Mouse (Mus musculus): Measurements from ENCODE around the gene Cd55b. TPM values are rescaled to one million over a fixed set of nuclear protein-coding genes. Genes with fewer than 3 reads are reported as not detected.
A peak's percentile ranks its signal among the peaks of the same experiment; 100 is the strongest.
"Not testable (repeated sequence)": the region's sequence is repeated elsewhere in the genome, so short reads cannot be mapped to it uniquely, and the experiment has no call there.

The Cd55b gene
- 0.54 TPM in 1 of 2 replicates, not detected in the other for polyA plus RNA-seq (2014; fragmentation: Nextera tagmentation; extraction: Ambion mirVana)

DNA sequence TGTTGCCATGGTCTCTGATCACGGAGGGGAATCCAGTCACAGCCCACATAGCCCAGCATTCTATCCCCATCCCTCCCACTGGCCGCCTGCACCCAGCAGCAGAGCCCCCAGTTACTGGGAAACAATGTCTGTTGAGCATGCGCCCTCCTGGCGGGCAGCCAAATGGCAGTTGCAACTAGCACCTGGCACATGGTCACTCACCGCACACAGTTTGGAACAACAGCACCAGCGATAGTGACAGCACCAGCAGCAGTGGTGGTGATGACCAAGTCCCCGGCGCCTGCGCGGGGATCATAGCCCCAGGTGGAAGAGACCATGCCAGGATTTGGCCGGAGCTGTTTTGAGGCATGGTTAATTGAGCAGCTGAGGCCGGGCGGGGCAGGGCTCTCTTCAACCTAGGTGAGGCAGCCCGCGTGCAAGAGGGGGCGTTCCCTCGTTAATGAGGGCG lies at the start of gene Cd55b:
Gene Cd55b (minus strand): TSS at position 346 of the 448 bp plus-strand sequence.
- H3K27ac ChIP-seq (ENCODE audit: low read depth): no peak within 1 kb of the TSS
- H3K27me3 ChIP-seq (ENCODE audit: insufficient read depth, low read length): no peaks in the 10 kb centered on the region
- DNase-seq (peak; percentile 44), ATAC-seq (ENCODE audit: insufficient read depth) (peak; percentile 26; the same call in 1 of the 2 replicates)
- H3K9me3 ChIP-seq (ENCODE audit: low read depth, low read length): no peaks in the 10 kb centered on the region
- H3K4me2 ChIP-seq: no peak within 1 kb of the TSS
- H3K4me3 ChIP-seq (ENCODE audit: low read depth, low read length): no peak within 1 kb of the TSS
- TF ChIP-seq CTCF (IDR thresholded peaks at IDR 0.05; ENCODE audit: low read depth): no peak
- H3K36me3 ChIP-seq (ENCODE audit: insufficient read depth): no peaks in the 10 kb centered on the region
- H3K4me1 ChIP-seq (ENCODE audit: insufficient read depth): peaks cover 7% of the 10 kb centered on the region; the same call in 1 of the 2 replicates
- H3K9ac ChIP-seq: no peak within 1 kb of the TSS
- 46% methylated on average over 18 of the region's 18 CpGs for WGBS

DNA sequence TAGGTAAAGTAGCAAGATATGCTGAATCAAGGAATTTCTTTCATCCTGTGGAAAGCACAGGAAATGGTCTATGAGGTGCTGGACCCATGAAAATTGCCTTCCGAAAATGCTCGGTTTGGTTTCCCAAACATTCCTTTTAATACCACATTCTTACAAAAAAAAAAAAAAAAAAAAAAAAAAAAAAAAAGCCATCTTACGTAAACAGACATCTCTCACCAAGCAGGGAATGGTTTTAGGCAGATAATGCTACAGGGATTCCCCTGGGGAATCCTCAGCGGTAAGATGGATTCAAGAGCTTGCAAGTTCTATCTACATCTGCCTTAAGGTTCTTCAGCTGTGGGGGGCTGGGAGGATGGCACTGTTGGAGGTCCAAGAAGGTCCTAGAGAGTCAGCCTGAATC lies 47.3 kb upstream of the Cd55b start:
- no peak for TF ChIP-seq CTCF (IDR thresholded peaks at IDR 0.05; ENCODE audit: low read depth)
- ATAC-seq (ENCODE audit: insufficient read depth) (no peak), DNase-seq (no peak)
- Histone ChIP-seq H3K27me3 (ENCODE audit: insufficient read depth, low read length) (no peaks in the 10 kb centered on the region), H3K4me3 (ENCODE audit: low read depth, low read length) (no peak overlapping the region), H3K9me3 (ENCODE audit: low read depth, low read length) (no peaks in the 10 kb centered on the region), H3K4me1 (ENCODE audit: insufficient read depth) (peaks cover 8% of the 10 kb centered on the region; the same call in 1 of the 2 replicates), H3K36me3 (ENCODE audit: insufficient read depth) (no peaks in the 10 kb centered on the region), H3K27ac (ENCODE audit: low read depth) (no peak overlapping the region), H3K9ac (no peak overlapping the region), H3K4me2 (no peak overlapping the region)
- 56% methylated on average over 4 of the region's 4 CpGs for WGBS

DNA sequence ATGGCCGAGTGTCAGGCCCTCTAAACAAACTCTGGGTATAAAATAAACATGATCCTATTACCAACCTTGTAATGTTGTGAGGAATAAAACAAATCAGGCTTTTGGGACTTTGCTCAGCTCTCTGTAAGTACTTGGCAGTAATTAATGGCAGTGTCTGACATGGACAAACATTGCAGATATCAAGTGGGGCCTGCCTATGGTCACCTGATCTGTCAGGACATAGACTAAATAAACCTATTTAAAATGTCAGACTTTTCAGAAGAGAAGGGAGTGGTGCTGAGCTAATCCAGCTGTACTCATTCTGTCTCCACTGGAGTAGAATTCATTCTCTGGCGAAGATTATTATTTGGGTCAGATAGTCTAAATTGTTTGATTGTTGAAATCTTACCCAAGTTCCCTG lies 44.6 kb upstream of the Cd55b start:
- H3K4me2 ChIP-seq: no peak overlapping the region
- DNase-seq: peak; percentile 88
- no peaks in the 10 kb centered on the region for H3K9me3 ChIP-seq (ENCODE audit: low read depth, low read length)
- no peak overlapping the region for H3K4me3 ChIP-seq (ENCODE audit: low read depth, low read length)
- H3K27ac ChIP-seq (ENCODE audit: low read depth): no peak overlapping the region
- H3K9ac ChIP-seq: no peak overlapping the region
- H3K4me1 ChIP-seq (ENCODE audit: insufficient read depth): peaks cover 8% of the 10 kb centered on the region; the same call in 1 of the 2 replicates
- H3K36me3 ChIP-seq (ENCODE audit: insufficient read depth): no peaks in the 10 kb centered on the region
- peak; percentile 85 for ATAC-seq (ENCODE audit: insufficient read depth)
- 4% methylated on average over 2 of the region's 2 CpGs for WGBS
- H3K27me3 ChIP-seq (ENCODE audit: insufficient read depth, low read length): 0 out of 2 replicates have a peak, but pooled peaks cover 4% of the 10 kb centered on the region
- no peak for TF ChIP-seq CTCF (IDR thresholded peaks at IDR 0.05; ENCODE audit: low read depth)

DNA sequence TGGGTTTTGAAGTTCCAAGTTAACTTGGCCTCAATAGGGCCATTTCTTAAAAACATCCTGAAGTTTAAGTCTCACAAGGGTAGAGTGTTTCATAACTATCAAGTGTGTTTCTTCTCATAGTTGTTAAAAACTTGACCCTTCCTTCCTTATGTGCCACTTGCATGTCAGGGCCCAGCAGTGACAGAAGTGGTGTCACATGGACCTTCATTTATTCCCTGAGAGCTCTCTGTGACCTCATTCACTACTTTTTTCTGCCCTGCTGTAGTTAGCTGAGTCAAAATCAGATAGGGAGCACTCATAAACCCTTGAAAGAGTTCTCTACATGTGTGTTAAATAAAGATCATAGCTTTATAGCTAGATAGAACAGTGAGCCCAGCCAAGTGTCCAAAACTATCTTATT lies 41.4 kb upstream of the Cd55b start:
- Histone ChIP-seq H3K27ac (ENCODE audit: low read depth) (no peak overlapping the region), H3K4me3 (ENCODE audit: low read depth, low read length) (no peak overlapping the region), H3K4me2 (no peak overlapping the region), H3K9ac (no peak overlapping the region), H3K9me3 (ENCODE audit: low read depth, low read length) (no peaks in the 10 kb centered on the region), H3K36me3 (ENCODE audit: insufficient read depth) (no peaks in the 10 kb centered on the region), H3K4me1 (ENCODE audit: insufficient read depth) (0 out of 2 replicates have a peak, but pooled peaks cover 4% of the 10 kb centered on the region), H3K27me3 (ENCODE audit: insufficient read depth, low read length) (0 out of 2 replicates have a peak, but pooled peaks cover 4% of the 10 kb centered on the region)
- ATAC-seq (ENCODE audit: insufficient read depth): no peak
- TF ChIP-seq CTCF (IDR thresholded peaks at IDR 0.05; ENCODE audit: low read depth): no peak
- DNase-seq: no peak

DNA sequence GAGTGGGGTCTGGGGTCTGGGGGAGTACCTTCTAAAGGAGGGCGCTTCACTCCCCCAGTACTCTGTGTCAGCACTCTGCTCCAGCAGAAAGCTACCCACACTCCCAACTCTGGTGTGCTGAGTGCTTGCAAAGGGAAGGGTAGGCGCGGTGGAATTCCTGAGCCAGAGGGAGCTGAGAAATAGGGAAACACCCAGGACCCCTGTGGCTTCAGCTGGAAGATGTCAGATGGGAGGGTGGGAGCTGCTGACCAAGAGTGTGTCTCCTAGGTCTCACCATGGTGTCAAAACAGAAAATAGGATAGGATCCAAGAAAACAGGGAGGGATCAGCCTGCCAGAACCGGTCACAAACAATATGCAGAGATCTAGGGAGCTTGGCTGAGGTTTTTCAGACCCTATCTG lies 40.1 kb upstream of the Cd55b start:
- TF ChIP-seq CTCF (IDR thresholded peaks at IDR 0.05; ENCODE audit: low read depth): no peak
- Histone ChIP-seq H3K36me3 (ENCODE audit: insufficient read depth) (no peaks in the 10 kb centered on the region), H3K27me3 (ENCODE audit: insufficient read depth, low read length) (0 out of 2 replicates have a peak, but pooled peaks cover 4% of the 10 kb centered on the region), H3K4me2 (peak overlapping the region; percentile 77), H3K4me3 (ENCODE audit: low read depth, low read length) (peak overlapping the region; percentile 61), H3K4me1 (ENCODE audit: insufficient read depth) (0 out of 2 replicates have a peak, but pooled peaks cover 4% of the 10 kb centered on the region), H3K9me3 (ENCODE audit: low read depth, low read length) (no peaks in the 10 kb centered on the region), H3K9ac (peak overlapping the region; percentile 65), H3K27ac (ENCODE audit: low read depth) (peak overlapping the region; percentile 75; the same call in 1 of the 2 replicates)
- no peak; the same call in 1 of the 2 replicates for ATAC-seq (ENCODE audit: insufficient read depth)
- peak; percentile 57 for DNase-seq
- 5% methylated on average over 4 of the region's 4 CpGs for WGBS

DNA sequence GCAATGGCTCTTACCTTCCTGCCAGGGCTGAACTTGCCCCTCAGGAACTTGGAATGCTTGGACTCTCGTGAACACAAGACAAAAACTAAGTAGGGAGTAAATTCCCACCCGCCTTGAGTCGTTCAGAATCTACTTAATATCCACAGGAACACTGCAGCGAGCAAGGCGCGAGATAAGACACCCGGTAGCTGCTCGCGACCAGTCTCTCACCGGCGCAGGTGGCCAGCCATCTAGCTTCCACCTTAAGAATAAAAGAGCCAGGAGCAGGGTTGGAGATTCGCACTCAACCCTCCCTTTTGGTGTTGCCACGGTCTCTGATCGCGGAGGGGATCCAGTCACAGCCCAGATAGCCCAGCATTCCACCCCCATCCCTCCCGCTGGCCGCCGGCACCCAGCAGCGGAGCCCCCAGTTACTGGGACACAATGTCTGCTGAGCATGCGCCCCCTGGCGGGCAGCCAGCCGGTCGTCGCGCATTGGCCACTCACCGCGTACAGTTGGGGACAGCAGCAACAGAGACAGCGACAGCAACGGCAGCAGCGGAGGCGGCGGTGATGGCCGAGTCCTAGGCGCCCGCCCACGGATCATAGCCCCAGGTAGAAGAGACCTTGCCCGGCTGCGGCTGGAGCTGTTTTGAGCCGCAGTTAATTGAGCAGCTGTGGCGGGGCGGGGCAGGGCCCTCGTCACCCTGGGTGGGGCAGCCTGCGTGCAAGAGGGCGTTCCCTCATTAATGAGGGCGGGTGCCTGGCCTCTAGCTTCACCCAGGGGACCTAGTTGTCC lies 39.5 kb upstream of the Cd55b start, which contains the start of gene Cd55:
Gene Cd55 (minus strand): TSS at position 661 of the 778 bp plus-strand sequence.
- Histone ChIP-seq H3K27ac (ENCODE audit: low read depth) (peak within 1 kb of the TSS; percentile 75; the same call in 1 of the 2 replicates), H3K9me3 (ENCODE audit: low read depth, low read length) (no peaks in the 10 kb centered on the region), H3K4me3 (ENCODE audit: low read depth, low read length) (peak within 1 kb of the TSS; percentile 61), H3K4me1 (ENCODE audit: insufficient read depth) (0 out of 2 replicates have a peak, but pooled peaks cover 4% of the 10 kb centered on the region), H3K9ac (peak within 1 kb of the TSS; percentile 65), H3K4me2 (peak within 1 kb of the TSS; percentile 77), H3K27me3 (ENCODE audit: insufficient read depth, low read length) (0 out of 2 replicates have a peak, but pooled peaks cover 4% of the 10 kb centered on the region), H3K36me3 (ENCODE audit: insufficient read depth) (no peaks in the 10 kb centered on the region)
- under 1% methylated on average over 45 of the region's 45 CpGs for WGBS
- ATAC-seq (ENCODE audit: insufficient read depth): peak; percentile 93
- TF ChIP-seq CTCF (IDR thresholded peaks at IDR 0.05; ENCODE audit: low read depth): peak; percentile 96
- DNase-seq: peak; percentile 93

DNA sequence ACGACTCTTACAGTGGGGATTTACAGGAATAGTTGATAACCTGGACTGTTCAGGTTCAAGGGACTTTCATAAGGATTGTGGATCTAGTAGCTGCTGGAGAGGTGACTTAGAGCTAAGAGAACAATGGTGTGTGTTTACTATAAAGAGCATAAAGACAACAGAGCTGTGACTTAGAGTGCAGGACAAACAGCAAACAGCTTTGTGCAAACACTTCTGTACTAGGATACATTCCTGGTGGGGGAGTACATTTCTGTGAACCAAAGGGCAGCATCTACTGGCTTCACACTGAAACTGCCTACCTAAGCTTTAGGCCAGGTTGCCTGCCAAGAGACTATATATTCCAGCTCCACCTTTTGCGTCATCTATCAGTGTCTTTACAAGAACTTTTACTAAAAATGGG lies 32.3 kb upstream of the Cd55b start:
- WGBS: 74% methylated on average over 2 of the region's 2 CpGs
- Histone ChIP-seq H3K9ac (no peak overlapping the region), H3K27ac (ENCODE audit: low read depth) (no peak overlapping the region), H3K4me1 (ENCODE audit: insufficient read depth) (no peaks in the 10 kb centered on the region), H3K4me2 (no peak overlapping the region), H3K27me3 (ENCODE audit: insufficient read depth, low read length) (no peaks in the 10 kb centered on the region), H3K36me3 (ENCODE audit: insufficient read depth) (no peaks in the 10 kb centered on the region), H3K4me3 (ENCODE audit: low read depth, low read length) (no peak overlapping the region), H3K9me3 (ENCODE audit: low read depth, low read length) (no peaks in the 10 kb centered on the region)
- 0 out of 2 replicates have a peak, but pooled peaks have one; percentile 47 for ATAC-seq (ENCODE audit: insufficient read depth)
- DNase-seq: no peak
- no peak for TF ChIP-seq CTCF (IDR thresholded peaks at IDR 0.05; ENCODE audit: low read depth)

DNA sequence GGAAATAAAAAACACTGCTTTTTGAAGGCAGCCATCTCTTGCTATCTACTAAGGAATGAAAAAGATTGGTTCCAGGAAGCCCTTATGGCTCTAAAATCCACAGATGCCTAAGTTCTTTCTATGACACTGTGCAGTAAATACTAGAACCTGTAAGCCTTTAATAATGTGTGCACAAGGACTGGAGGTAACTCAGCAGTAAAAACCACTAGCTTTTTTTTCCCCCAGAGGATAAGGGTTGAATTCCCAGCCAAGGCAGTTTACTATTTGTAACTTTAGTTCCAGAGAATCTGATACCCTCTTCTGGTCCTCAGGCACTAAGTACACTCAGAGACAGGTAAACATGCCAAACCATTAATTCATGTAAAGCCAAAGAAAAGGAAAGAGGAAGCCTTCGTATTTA lies 20.1 kb upstream of the Cd55b start:
- H3K36me3 ChIP-seq (ENCODE audit: insufficient read depth); H3K27me3 ChIP-seq (ENCODE audit: insufficient read depth, low read length); H3K9me3 ChIP-seq (ENCODE audit: low read depth, low read length); H3K27ac ChIP-seq (ENCODE audit: low read depth); H3K4me2 ChIP-seq; H3K4me3 ChIP-seq (ENCODE audit: low read depth, low read length); H3K4me1 ChIP-seq (ENCODE audit: insufficient read depth); H3K9ac ChIP-seq; ATAC-seq (ENCODE audit: insufficient read depth); DNase-seq: not testable (repeated sequence)
- WGBS: 34% methylated on average over 1 of the region's 1 CpGs
